Mouse (Mus musculus) left cerebral cortex, postnatal 14 days (tissue): ENCODE results near the gene Asb8. TPM values are rescaled to one million over a fixed set of nuclear protein-coding genes. Genes with fewer than 3 reads are reported as not detected.
A peak's percentile ranks its signal among the peaks of the same experiment; 100 is the strongest.

Source experiments
- DNase-seq, 2 experiments: peaks; one replicate each; pipeline ENCODE4 v3.0.0; 2021 to 2022; ENCODE audit warnings: low spot score in 2 of 2, mixed read lengths in 1 of 2
- intact Hi-C: fragments of 180-260 bp; cut with DNase I; formaldehyde crosslinking; loops from one replicate; pipeline ENCODE4 v1.15.1; 2025
- total RNA-seq, 2 experiments: library from RNA; stranded (reverse); gene quantifications; 2 replicates each; pipeline ENCODE4 v1.2.3; 2021

Asb8 gene
- total RNA-seq, 2 experiments from 2014 or later, result 43.4 to 45.4 TPM

DNA sequence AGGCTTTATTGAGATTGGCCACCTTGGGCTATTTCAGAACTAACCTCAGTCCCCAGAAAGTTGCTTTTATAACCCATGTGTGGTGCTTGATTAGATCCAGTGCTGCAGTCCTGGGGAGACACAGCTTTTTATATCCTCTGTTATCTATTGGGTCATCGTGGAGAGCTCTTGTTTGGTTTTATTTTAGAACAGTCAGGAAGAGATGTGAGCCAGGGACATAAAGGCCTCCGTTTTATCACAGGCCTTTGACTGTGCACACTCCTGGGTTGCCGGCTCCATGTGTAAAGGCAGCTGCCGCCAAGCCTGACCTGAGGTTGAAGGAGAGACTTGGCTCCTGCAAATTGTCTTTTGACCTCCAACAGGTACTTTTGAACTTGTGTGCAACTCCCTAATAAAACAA is 2.9 kb downstream of the Asb8 start:
- DNase-seq, result no peak

DNA sequence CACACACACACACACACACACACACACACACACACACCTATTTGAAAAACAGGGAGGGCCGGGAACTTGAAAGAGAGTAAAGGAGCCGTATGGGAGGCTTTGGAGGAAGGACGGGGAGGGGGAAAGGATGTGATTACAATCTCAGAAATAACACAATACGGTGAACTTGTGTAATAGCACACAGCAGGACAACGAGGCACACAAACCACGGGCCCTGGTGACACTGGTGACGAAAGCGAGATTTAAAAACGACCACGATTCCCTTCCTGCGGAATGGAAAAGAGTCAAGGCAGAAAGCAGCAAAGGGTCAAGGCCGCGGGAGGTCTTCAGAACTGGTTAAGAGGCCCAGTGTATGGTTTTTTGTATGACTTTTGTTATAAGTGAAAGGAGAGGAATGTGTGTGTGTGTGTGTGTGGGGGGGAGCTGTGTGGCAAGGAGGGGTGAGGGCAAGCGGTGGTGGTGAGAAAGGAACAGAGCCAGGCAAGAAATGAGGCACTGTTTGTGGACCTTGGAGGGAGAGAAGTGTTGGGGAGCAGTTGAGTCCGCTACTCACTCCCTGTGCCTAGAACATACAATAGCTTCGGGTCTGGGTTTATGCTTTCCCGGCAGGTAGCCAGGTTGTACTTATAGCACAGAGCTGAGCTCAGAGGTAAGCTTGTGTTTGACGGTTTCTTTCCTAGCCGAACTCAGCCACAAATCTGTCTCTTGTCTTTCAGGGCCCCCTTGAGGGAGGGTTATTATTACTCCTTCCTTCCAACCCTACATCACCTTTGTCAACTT is 4.2 kb downstream of the Asb8 start:
- no peak for DNase-seq
- intact Hi-C loops, result loop anchor here (10.0 kb wide), 1 partner anchor 196 kb away; the partner anchor contains the start of gene Tmem106c

More for the DNA sequence above, 2.9 kb downstream of the Asb8 start:
- intact Hi-C loops, result loop anchor here (10.0 kb wide), 1 partner anchor 198 kb away; the partner anchor contains the start of gene Tmem106c

DNA sequence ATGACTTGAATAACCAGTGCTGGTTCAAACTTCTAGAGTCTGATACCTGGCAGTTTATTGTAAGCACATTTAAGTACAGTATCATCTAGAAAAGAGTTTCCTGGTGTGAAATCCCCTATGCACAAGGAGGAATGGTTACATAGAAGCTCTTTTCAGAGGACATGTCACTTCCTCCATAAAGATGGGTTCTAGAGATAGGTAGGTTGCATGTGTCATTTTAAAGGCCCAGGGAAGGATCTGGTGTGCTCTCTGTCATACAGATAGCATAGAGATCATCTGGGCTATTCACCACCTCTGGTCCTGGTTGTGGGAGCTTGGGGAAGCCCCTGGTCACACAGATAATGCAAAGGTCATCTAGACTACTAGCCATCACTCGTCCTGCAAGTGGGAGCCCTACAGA is 8.2 kb downstream of the Asb8 start:
- intact Hi-C loops, result no loop called here
- no peak for DNase-seq

DNA sequence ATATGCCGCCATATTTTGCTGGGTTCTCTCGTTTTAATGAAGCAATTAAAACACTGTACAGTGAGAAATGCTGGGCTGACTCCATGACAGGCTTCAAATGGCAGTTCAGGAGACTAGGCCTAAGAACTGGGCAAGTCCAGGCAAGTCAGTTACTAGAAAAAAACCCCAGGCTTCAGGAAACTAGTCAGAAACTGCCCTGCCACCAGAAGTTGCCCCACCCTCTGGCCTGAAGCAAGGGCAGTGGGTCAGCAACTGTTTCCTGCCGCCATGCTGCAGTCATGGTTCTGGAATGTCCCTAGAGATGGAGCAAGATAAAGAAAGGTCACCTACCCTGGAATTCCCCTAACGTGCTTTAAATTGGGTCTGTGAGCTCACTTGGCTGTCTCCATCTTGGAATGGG is 9.5 kb downstream of the Asb8 start:
- intact Hi-C loops, result no loop called here
- DNase-seq, result no peak

DNA sequence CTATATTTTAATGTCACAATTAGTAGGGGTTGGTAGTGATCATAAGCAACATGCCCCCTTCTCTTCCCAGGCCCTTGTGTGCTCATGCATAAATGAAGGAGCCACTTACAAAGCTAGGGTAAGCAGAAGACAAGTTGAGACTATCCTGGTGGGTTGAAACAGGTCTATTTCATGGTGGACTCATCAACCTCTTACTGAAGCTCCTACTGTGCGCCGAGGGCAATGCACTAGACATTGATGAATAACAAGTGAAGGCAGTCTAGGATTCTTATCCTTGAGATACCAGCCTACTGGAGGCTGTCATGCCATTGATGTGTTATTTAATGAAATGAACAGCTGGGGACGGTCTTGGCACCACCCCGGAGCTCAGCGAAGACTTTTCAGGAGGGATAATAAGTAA is 10.2 kb downstream of the Asb8 start:
- intact Hi-C loops, result no loop called here
- DNase-seq, result no peak

DNA sequence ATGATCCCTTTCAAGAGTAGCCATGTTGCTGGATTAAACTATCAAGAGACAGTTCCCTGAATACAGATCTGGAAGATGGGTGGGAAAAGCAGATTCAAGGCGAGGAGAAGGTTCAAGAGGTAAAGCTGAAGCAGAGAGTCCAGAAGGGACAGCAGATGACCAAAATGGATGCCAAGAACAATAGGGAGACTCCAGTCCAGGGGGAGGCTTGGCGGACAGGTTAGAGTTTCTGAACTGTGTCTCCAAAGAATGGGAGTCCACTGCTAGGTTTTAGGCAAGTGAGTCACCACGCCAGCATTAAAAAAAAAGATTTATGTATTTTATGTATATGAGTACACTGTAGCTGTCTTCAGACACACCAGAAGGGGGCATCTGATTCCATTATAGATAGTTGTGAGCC is 10.8 kb downstream of the Asb8 start:
- no peak for DNase-seq
- intact Hi-C loops, result loop anchor here (5.0 kb wide), 1 partner anchor 62 kb away; the partner anchor contains the start of genes Pfkm and Senp1

DNA sequence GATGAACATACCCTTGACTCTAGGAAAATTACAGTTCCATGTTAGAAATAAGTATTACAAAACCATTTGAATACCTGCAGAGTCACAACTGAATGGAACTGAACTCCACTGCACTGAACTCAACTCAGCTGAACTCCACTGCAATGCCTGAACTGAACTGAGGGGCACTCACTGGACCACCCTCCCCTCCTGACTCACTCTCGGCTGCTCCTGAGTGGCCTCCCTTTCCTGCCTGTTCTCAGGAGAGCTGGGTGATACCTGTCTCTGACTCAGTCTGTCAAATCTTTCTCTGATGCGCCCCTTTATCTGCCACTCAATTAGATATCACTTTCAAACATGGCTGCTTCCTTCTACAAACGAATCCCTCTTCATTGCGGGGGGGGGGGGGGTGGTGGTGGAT is 11.3 kb downstream of the Asb8 start:
- intact Hi-C loops, result loop anchor here (5.0 kb wide), 1 partner anchor 62 kb away; the partner anchor contains the start of genes Pfkm and Senp1

DNA sequence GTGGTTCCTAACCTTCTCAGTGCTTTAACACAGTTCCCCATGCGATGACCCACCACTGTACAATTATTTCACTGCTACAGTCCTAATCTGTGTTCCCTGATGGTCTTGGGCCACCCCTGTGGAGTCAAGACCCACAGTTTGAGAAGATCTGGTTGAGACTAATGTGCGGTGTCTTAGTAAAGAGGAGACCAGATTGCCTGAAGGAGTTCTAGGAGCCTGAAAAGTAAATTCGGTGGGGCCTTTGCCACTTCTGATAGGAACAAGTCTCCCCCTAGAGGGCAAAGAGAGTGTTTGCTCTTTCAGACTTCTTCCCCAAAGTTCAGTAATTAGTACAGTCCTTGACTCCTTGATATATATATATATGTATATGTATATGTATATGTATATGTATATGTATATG is 11.8 kb downstream of the Asb8 start:
- intact Hi-C loops, result loop anchor here (5.0 kb wide), 1 partner anchor 61 kb away; the partner anchor contains the start of genes Pfkm and Senp1
- no peak for DNase-seq

More for the DNA sequence above, 11.3 kb downstream of the Asb8 start:
- DNase-seq, result no peak

DNA sequence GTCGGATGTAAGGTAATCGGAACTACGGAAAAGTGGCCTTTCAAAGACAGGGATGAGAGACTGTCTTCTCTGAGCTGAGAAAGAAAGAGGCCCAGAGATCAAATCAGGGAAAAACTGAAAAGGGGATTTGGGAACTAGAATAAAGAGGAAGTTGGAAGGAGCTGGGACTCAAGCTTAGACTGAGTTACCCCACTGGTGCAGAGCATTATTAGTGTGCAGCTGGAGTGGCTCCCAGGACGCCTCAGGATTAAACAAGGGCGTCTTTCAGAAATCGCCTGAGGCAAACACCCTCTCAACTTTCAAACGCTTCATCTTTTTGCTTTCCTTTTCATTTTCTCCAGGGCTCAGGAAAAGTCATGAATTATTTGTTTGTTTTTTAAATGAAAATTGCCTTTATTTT is 12.5 kb downstream of the Asb8 start:
- DNase-seq, result no peak
- intact Hi-C loops, result loop anchor here (5.0 kb wide), 1 partner anchor 61 kb away; the partner anchor contains the start of genes Pfkm and Senp1

DNA sequence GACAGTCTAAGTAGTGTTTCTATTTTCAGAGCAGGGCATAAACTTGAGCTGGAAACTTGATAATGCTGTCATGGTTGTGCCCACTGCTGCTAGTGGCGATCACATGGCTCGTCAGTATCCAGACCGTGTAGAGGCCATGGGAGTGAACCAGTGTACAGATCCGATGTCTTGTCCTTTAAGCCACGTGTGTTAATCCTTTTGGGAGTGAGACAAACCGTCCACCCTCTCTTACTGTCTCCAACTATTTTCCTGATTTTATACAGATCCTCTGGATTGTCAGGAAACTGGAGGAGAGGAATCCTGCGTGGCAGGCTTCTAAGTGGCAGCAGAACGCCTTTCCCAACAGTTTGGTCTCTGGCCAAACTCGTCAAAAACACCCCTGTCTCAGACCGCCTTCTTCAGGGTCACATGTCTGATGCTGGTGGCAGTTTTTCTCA is 16.2 kb downstream of the Asb8 start:
- no peak for DNase-seq
- intact Hi-C loops, result loop anchor here (5.0 kb wide), 1 partner anchor 42 kb away; no protein-coding TSS in a partner anchor

DNA sequence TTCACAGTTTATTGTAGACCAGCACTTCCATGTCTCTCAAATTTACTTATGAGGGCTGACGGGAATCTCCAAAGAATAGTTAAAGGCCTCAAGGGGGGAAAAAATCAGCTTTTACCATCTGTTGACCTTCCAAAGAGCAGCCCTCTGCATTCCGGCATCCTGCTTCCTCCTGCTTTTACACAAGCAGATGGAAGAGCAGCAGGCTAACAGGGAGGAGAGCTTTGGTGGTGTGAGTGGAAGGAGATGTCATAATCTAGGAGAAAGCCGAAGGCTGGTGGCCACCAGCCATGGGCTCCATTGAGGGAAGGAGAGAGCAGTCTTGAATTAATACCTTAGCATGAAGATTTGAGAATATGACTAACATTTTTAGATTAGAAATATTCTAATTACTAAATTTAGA is 17.1 kb downstream of the Asb8 start:
- intact Hi-C loops, result loop anchor here (5.0 kb wide), 1 partner anchor 41 kb away; no protein-coding TSS in a partner anchor
- no peak for DNase-seq

DNA sequence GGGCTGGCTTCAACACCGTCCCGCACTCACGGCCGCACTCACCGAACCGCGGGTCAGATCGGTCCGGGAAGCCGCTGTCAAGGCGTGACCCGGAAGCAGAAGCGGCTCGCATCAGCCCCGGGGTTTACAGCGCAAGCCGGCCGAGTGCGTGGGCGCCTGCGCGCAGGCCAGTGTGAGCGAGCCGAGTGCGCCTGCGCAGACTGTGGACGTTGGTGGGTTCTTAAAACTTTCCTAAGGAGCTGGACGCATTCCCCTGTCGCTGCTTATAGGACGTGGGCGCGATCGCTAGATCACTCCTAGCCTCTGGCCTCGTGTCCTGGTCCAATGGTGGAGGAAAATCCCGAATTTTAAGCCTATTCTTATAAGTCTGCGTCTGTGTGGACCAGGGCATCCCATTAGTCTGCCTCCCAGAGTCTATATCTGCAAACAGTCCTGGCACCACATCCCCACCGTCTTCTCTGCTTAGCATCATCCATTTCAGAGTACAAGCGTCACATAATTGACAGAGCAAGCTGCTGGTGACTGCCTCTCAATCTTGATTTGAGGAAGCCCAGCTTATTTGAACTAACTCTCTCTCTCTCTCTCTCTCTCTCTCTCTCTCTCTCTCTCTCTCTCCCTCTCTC is 19.8 kb downstream of the Asb8 start:
- peak; percentile 95 to 97 for DNase-seq
- intact Hi-C loops, result loop anchor here (5.0 kb wide), 1 partner anchor 38 kb away; no protein-coding TSS in a partner anchor

DNA sequence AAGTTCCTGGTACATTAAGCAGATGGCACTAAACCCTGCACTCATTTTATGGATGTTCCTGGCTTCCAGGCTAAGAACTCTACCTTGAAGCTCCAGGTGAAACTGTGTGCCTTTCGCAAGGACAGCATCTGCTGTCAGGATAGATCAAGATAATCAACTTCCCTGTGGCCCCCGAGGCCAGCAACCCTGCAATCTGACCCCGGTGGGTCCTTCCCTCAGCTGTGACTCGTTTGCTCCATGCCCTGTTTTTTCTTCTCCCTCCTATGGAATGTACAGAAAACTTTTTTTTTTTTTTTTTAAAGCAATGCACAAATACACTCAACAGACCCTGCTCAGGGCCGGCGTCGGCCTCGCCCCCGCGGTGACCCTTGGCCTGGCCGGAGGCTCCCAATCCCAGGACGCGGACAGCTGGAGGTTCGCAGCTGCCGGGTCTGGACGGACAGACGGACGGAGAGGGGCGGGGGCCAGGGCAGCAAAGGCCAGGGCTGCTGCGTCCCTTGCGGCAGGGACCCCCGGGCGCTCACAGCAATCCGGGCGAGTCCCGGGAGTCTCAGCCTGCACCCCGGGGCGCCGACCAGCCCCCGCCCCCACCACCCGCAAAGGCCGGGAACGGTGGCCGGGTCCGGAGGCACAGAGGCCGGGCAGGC is 20.4 kb downstream of the Asb8 start:
- DNase-seq, result no peak
- intact Hi-C loops, result loop anchor here (5.0 kb wide), 1 partner anchor 38 kb away; no protein-coding TSS in a partner anchor

DNA sequence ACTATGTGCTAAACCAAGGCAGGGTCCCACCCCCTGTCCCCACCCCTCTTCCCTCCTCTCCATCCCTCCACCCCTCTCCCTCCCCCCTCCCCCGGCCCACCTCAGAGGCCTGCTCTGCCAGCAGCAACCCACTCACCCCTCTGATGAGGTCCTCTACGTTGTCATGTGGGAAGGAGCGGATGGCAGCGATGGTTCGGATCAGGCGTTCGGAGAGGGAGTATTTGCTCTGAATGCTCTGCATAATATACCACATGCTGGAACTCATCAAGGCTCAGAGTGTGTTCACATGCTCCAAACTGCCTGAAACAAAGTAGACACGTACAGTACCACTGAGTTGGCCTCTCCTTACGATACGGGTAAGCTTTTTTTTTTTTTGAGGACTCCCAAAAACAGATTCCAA is 22.9 kb downstream of the Asb8 start:
- no peak for DNase-seq
- intact Hi-C loops, result no loop called here

DNA sequence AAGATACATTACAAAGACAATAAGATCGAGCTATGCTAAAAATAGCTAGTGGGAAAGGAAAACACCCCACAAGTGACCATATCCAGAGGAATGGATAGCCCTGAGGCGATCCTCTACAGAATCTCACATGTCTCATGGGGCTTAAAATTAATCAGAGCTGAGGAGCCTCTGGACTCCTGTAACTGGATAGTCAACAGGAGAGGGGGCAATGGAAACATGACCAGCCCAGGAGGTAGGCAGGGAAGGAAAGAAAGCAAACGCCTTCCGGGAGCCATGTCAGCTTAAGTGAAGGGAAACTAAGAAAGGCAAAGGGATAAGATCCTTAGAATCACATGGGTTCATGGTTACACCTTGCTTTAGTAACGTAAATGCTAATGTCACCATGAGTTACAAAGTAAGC is 24.6 kb downstream of the Asb8 start:
- DNase-seq, result no peak
- intact Hi-C loops, result no loop called here

DNA sequence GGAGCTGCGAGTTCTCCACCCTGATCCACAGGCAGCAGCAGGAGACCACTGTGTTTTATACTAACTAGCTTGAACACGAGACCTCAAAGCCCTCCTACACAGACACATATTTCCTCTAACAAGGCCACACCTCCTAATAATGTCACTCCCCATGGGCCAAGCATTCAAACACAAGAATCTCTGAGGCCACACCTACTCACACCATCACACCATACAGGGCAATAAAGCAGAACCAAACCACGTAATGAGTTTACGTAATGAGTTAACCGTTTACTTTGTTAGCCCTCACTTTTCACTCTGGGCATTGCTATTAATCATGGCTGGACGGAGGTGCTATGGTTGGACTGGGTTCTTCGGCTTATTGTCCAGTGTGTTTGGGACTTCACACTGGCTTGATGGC is 25.7 kb downstream of the Asb8 start:
- DNase-seq, result no peak
- intact Hi-C loops, result no loop called here

DNA sequence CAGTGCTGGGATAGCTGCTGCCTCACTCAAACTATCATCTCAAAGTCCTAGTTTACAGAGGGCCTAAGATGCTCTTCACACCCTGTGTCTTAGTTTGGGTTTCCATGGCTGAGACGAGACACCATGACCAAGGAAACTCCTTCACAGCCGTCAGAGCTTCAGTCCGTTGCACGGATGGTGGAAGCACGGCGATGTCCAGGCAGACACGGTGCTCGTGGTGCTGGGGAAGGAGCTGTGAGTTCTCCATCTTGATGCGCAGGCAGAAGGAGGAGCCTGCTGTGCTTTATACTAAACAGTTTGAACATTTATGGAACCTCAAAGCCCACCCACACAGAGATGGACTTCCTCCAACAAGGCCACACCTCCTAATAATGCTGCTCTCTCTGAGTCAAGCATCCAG is 28.6 kb downstream of the Asb8 start:
- intact Hi-C loops, result no loop called here
- DNase-seq, result no peak

DNA sequence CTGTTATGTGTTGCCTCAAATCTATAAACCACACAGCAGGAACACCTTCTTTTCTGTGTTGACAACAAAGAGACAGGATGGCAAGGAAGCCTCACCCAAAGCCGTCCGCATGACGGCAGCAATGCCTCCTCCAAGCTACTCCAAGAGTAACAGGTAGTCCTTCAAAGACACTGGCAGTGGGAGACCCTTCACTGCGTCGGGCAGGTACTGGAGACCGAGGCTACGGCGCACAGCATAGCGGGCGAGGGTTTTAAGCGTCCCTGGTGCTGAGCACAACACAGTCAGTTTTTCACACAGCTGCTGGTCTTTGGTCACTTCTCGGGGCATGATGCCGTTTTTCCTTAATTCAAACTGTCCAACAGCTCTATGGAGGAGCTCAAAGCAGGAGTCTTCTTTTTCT is 29.8 kb downstream of the Asb8 start:
- intact Hi-C loops, result no loop called here
- DNase-seq, result no peak

DNA sequence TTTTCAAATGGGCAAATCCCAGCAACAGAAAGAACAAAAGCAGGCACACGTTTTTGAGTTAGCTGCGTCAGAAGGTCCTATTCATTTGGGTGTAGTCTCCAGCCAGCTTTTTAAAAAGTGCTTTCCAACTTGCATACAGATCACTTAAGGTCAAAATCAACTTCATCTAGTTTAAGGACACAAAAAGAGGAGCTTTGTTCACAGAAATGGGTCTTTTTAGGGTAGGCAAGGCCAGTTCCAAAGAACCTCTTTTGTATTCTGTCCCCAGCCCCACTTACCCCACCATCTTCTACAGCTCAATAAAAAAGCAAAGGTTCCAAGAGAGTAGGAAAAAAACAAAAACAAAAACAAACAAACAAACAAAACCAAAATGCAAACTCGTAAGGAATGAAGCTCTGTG is 30.8 kb downstream of the Asb8 start:
- intact Hi-C loops, result no loop called here
- DNase-seq, result peak in 1 of 2 experiments; percentile 31

DNA sequence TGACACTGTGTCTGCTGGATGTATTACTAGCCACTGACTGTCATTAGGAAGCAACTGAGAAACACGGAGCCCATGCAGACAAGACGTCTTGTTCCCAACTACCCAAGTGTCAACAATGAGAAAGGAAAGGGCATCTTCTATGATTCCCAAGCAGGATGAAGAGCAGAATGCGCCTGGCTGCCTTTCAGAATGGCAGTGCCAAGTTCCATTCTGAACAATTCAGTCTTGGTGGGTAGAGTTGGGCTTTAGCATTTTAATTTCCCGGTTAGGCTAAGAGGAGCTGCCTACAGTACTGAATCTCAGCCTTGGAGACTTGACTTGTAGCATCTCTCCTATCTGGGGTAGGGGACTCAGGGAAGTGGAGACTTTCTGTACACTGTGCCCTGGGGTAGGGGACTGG is 31.4 kb downstream of the Asb8 start:
- peak; percentile 43 to 54 for DNase-seq

More for the DNA sequence above, 31.4 kb downstream of the Asb8 start:
- intact Hi-C loops, result no loop called here
